Mouse (Mus musculus): ENCODE results near the gene Thada.

DNA sequence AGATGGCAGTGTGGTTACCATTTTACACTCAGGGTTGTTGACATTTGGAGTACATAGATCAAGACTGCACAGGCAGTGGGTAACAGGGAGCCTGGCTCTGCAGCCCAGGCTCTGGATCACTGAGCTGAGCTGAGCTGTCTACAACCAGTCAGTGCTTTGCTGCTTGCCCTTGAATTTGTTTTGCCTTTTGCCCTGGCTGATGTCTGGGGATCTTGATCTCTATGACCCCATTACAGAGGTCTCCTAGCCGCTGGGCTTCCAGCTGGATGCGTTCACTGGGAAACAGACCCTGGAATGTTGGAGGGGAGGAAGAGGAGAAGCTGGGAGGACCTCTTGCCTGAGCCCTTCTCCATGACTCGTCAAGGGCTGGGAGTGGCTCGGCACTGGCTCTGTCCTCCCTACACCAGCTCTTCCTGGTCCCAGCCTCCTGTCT is 268.1 kb downstream of the Thada start:
- TF ChIP-seq CTCF (IDR thresholded peaks at IDR 0.05; ENCODE audit: low read depth) (no peak), EP300 (IDR thresholded peaks at IDR 0.05; ENCODE audit: low read depth) (no peak)
